Mouse (Mus musculus) hindbrain, embryonic 12.5 days (tissue): ENCODE results near the gene Cavin3. TPM values are rescaled to one million over a fixed set of nuclear protein-coding genes. Genes with fewer than 3 reads are reported as not detected.

ENCODE experiments used
- ATAC-seq: fragments of 200-750 bp; cut with Nextera tagmentation; 2 replicates; pipeline ENCODE4 v1.8.0; 2017; ENCODE audit warnings: moderate TSS enrichment; ENCODE audit not compliant: low FRiP score
- H3K27ac ChIP-seq: fragments of 300-500 bp; sonication (generic); 2 replicates; pipeline ENCODE4 v1.5.1; 2016; ENCODE audit warnings: mild to moderate bottlenecking
- H3K27me3 ChIP-seq: fragments of 300-500 bp; sonication (generic); 2 replicates; pipeline ENCODE4 v1.6.1; 2016; ENCODE audit warnings: mild to moderate bottlenecking
- H3K36me3 ChIP-seq: fragments of 300-500 bp; sonication (generic); 2 replicates; pipeline ENCODE4 v1.6.1; 2016; ENCODE audit warnings: mild to moderate bottlenecking
- H3K4me1 ChIP-seq: fragments of 300-500 bp; sonication (generic); 2 replicates; pipeline ENCODE4 v1.6.1; 2016
- H3K4me2 ChIP-seq: fragments of 300-500 bp; sonication (generic); replicated peaks from 2 replicates; pipeline ENCODE4 v1.6.1; 2016; ENCODE audit warnings: mild to moderate bottlenecking
- H3K4me3 ChIP-seq: fragments of 300-500 bp; sonication (generic); 2 replicates; pipeline ENCODE4 v1.5.1; 2016; ENCODE audit warnings: mild to moderate bottlenecking
- H3K9ac ChIP-seq: fragments of 300-500 bp; sonication (generic); 2 replicates; pipeline ENCODE4 v1.6.1; 2016; ENCODE audit warnings: mild to moderate bottlenecking, moderate library complexity
- H3K9me3 ChIP-seq: fragments of 300-500 bp; sonication (generic); replicated peaks from 2 replicates; pipeline ENCODE4 v1.6.1; 2016; ENCODE audit warnings: mild to moderate bottlenecking
- WGBS: fragments of 180-500 bp; shearing (Covaris S2); methylation state at CpG from one replicate; pipeline ENCODE4 v1.1.7; 2016; 5-methylcytosine and 5-hydroxymethylcytosine counted together
- polyA plus RNA-seq: library from polyadenylated mRNA; unstranded; fragments of >200 nt; fragmentation: Nextera tagmentation; extraction: Ambion mirVana; gene quantifications from 2 replicates; pipeline ENCODE4 v1.2.1, GENCODE M21; 2016

Gene Cavin3
- polyA plus RNA-seq, 1 experiment from 2014 or later, result 37.4 TPM

DNA sequence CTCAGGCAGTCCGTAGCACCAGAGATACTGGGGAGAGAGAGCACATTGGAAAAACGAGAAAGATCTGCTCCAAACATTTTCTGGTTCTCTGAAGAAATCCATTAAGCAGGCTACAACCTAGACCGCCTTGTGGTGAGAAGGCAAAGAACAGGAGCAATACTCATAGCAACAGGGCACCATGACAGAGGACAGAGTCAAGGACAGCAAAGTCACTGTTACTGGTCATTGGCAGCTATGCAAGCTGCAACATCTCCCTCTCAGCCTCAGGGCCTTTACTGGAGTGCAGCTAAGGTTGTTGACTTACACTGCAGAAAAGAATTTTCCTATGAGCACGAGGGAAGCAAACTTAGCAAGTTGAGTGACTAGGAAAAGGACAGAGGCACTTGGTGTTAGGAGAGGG is 25.2 kb upstream of the Cavin3 start:
- no peak for ATAC-seq
- 78% methylated on average over 4 of the region's 4 CpGs for WGBS

GRCm38 (mm10) chr7:105501984-105502383 is 19.9 kb upstream of the Cavin3 start:
- H3K4me2 ChIP-seq, result no peak overlapping the region
- H3K4me1 ChIP-seq, result no peaks in the 10 kb centered on the region
- no peaks in the 10 kb centered on the region for H3K27me3 ChIP-seq
- WGBS, result 93% methylated on average over 4 of the region's 4 CpGs
- no peaks in the 10 kb centered on the region for H3K9me3 ChIP-seq
- no peak for ATAC-seq
- H3K9ac ChIP-seq, result no peak overlapping the region
- H3K4me3 ChIP-seq, result no peak overlapping the region
- no peak overlapping the region for H3K27ac ChIP-seq
- H3K36me3 ChIP-seq, result no peaks in the 10 kb centered on the region

More for the DNA sequence above, 25.2 kb upstream of the Cavin3 start:
- Histone ChIP-seq H3K36me3 (no peaks in the 10 kb centered on the region), H3K27me3 (no peaks in the 10 kb centered on the region), H3K27ac (no peak overlapping the region), H3K4me3 (no peak overlapping the region), H3K9me3 (no peaks in the 10 kb centered on the region), H3K4me1 (no peaks in the 10 kb centered on the region), H3K4me2 (no peak overlapping the region), H3K9ac (no peak overlapping the region)

DNA sequence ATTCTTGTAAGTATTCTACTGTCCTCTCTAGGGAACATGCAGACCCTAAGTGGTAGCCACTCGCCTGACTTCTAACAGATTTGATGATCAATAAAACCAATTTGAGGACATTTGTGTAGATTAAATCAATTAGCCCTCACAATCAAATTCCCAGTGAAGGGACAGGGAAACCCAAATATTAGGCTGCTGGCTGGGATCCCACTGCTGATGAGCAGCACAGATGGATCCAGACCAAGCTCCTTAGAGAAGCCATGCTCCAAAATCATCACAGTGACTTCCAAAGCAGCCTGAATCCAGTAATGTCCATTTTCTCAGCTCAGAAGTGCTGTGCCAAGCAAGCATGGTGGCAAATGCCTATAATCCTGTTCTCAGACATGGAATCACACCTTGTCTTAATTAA is 17.6 kb upstream of the Cavin3 start:
- WGBS, result 94% methylated on average over 1 of the region's 1 CpGs
- no peaks in the 10 kb centered on the region for H3K4me1 ChIP-seq

DNA sequence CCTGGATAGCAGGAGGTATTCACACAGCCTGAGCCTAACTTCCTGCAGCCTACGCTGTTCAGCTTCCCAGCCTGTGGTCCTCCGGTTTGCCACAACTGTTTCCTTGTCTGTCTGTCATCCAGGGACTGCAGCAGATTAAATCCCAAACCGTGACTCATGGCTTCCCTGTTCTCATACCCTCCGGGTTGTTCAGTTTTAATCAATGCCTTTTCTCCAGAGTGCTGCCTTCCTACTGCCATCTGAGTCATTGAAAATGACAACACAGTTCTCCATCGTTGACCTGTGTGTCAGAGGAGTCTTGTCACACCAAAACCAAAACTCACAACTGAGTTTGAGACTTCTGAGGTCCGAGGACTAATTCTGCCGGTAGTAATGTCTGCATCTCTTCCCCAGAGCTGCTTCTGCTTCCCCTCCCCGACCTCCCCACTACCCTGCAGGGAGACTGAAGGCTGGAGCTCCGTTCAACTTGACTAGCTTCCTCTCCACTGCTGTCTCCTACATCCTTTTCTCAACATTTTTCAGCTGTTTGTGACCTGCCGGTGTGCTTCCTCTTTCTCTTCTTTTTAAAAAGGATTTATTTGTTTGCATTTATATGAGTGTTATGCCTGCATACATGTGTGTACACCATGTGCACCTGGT is 16.9 kb upstream of the Cavin3 start:
- no peak overlapping the region for H3K4me2 ChIP-seq
- 59% methylated on average over 10 of the region's 10 CpGs for WGBS
- H3K36me3 ChIP-seq, result no peaks in the 10 kb centered on the region
- ATAC-seq, result no peak
- no peak overlapping the region for H3K9ac ChIP-seq
- no peak overlapping the region for H3K27ac ChIP-seq
- H3K4me3 ChIP-seq, result no peak overlapping the region
- no peaks in the 10 kb centered on the region for H3K27me3 ChIP-seq
- H3K4me1 ChIP-seq, result no peaks in the 10 kb centered on the region
- H3K9me3 ChIP-seq, result no peaks in the 10 kb centered on the region

More for the DNA sequence above, 17.6 kb upstream of the Cavin3 start:
- no peak overlapping the region for H3K4me2 ChIP-seq
- H3K27me3 ChIP-seq, result no peaks in the 10 kb centered on the region
- no peaks in the 10 kb centered on the region for H3K36me3 ChIP-seq
- H3K4me3 ChIP-seq, result no peak overlapping the region
- no peak overlapping the region for H3K27ac ChIP-seq
- no peaks in the 10 kb centered on the region for H3K9me3 ChIP-seq
- H3K9ac ChIP-seq, result no peak overlapping the region
- ATAC-seq, result no peak

GRCm38 (mm10) chr7:105497881-105498280 is 15.8 kb upstream of the Cavin3 start:
- no peaks in the 10 kb centered on the region for H3K4me1 ChIP-seq
- no peak overlapping the region for H3K9ac ChIP-seq
- ATAC-seq, result no peak
- no peaks in the 10 kb centered on the region for H3K36me3 ChIP-seq
- H3K27me3 ChIP-seq, result no peaks in the 10 kb centered on the region
- 89% methylated on average over 3 of the region's 3 CpGs for WGBS
- H3K27ac ChIP-seq, result no peak overlapping the region
- H3K4me2 ChIP-seq, result no peak overlapping the region
- no peaks in the 10 kb centered on the region for H3K9me3 ChIP-seq
- H3K4me3 ChIP-seq, result no peak overlapping the region

DNA sequence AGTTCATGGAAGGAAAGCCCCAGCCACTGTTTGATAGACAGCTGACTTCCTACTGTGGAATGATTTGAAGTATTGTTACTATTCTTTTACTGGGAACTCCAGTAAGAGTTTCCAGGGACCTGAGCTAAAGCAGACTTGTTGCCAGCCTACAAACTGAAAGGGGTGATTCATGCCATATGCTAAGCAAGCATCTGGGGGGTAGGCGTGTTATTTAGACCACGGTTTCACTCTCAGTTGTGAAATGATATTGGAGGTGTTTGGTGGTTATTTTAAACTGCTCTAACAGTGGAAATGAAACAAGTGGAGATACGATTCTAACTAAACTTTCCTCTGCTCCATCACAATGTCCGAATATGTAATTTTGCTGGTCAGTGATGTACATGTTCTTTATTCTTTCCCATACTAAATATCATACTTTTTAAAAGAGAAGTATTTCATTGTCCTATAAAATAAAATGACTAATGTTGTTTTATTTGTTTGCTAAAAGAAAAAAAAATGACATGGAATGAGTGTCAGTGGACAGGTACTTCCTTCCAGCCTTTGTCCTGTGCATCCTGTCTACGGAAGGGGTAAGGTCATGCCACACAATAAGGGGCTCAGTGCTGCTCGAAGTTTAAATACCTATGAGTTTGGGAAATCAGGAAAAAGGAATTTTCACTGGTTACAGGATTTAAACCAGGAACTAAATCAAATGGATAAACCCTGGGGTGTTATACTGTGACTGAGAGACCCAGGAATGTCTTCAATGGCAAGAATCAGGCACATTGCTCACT is 5.2 kb upstream of the Cavin3 start:
- Histone ChIP-seq H3K27ac (no peak overlapping the region), H3K9ac (no peak overlapping the region), H3K4me2 (no peak overlapping the region), H3K27me3 (peaks cover 3% of the 10 kb centered on the region), H3K9me3 (no peaks in the 10 kb centered on the region), H3K4me3 (no peak overlapping the region), H3K4me1 (peaks cover 3% of the 10 kb centered on the region), H3K36me3 (no peaks in the 10 kb centered on the region)
- no peak for ATAC-seq
- 86% methylated on average over 6 of the region's 6 CpGs for WGBS

DNA sequence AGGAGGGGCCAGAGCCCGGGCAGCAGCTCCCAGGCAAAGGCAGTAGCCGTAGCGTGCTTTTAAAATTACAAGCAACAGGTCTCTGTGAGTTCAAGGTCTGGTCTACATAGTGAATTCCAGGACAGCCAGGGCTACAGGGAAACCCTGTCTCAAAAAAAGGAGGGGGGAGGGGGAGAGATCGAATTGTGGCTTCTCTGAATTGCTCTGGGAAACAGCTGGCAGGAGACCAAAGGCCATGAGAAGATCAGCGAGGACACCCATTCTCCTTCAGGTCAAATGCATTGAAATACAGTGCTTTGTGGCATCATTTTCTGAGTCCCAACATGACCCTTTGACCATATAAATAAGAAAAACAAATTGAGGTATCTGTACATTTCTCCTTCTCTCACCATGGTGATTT is 2.9 kb upstream of the Cavin3 start:
- WGBS, result 75% methylated on average over 5 of the region's 5 CpGs
- no peaks in the 10 kb centered on the region for H3K36me3 ChIP-seq
- no peak for ATAC-seq
- no peaks in the 10 kb centered on the region for H3K9me3 ChIP-seq
- H3K27ac ChIP-seq, result no peak overlapping the region
- no peak overlapping the region for H3K4me2 ChIP-seq
- peaks cover 13% of the 10 kb centered on the region for H3K27me3 ChIP-seq
- H3K4me3 ChIP-seq, result no peak overlapping the region
- no peak overlapping the region for H3K9ac ChIP-seq
- peaks cover 16% of the 10 kb centered on the region for H3K4me1 ChIP-seq

DNA sequence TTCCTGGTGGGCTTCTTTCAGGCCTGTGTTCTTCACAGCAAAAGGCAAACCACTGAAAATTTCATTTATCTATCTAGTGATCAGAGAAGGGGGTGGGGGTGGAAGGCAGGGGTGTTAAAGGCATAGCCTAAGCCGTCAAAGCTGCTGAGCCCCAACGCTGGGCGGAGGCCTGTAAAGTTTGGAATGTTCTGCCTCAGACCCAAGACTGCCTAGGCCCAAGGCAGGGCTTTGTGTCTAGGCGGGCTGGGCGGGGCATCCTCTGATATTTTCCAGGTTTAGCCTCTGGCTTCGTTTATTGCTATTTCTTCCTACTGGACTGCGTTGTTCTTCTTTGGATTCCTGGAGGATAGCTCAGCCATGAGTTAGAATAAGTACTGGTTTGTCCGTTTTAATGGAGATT is 326 bp upstream of the Cavin3 start:
- Histone ChIP-seq H3K9me3 (no peaks in the 10 kb centered on the region), H3K27me3 (peaks cover 13% of the 10 kb centered on the region), H3K9ac (peak overlapping the region; percentile 72), H3K4me3 (peak overlapping the region; percentile 45), H3K4me2 (peak overlapping the region; percentile 75), H3K4me1 (peaks cover 19% of the 10 kb centered on the region), H3K27ac (no peak overlapping the region), H3K36me3 (no peaks in the 10 kb centered on the region)
- WGBS, result 47% methylated on average over 8 of the region's 8 CpGs
- ATAC-seq, result peak; percentile 18; the same call in 1 of the 2 replicates

DNA sequence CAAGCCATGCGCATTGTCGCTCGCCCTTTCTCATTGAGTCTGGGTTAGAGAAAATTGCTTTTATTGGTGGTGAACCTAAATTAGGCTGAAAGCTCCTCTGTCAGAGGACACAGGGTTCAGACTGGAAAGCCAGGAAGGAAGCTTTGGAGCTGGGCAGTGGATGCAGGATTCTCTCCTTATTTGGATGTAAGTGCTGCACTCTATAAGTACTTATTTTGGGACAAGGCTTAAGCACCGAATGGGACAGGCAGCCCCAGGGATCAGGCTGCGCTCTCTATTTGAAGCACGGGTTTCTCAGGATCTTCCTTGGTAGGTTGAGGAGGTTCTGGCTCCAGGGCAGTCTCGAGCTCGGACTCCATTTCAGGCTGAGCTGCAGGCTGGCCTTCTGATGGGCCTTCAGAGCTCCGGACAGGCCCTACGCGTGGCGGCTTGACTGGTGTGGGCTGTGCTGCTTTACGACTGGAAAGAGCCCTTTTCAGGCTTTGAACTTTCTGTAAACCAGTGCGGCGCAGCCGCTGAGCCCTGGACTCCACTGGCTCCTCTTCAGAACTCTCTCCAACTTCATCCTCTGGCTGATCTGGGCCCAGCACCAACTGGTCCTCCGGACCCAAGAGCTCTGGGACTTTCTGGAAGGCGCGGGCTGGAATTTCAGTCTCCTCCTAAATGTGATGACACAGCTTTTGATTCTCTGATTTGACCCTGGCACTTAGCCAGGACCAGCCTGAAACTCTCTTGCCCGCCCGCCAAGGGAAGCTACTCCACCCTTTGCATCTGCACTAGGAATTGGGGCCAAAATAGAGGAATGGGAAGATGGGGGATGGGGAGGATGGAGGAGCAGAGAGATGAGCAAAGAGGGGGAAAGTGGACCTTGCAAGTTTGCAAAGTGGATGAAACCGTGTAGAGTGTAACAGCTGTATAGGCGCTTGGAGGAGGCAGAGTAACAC is 1.3 kb downstream of the Cavin3 start:
- no peaks in the 10 kb centered on the region for H3K9me3 ChIP-seq
- peak; percentile 9 for ATAC-seq
- no peak overlapping the region; the same call in 1 of the 2 replicates for H3K9ac ChIP-seq
- H3K4me2 ChIP-seq, result peak overlapping the region; percentile 75
- WGBS, result 63% methylated on average over 23 of the region's 23 CpGs
- H3K4me1 ChIP-seq, result peaks cover 19% of the 10 kb centered on the region
- H3K4me3 ChIP-seq, result peak overlapping the region; percentile 45
- H3K27me3 ChIP-seq, result peaks cover 13% of the 10 kb centered on the region
- H3K27ac ChIP-seq, result peak overlapping the region; percentile 17; the same call in 1 of the 2 replicates
- H3K36me3 ChIP-seq, result no peaks in the 10 kb centered on the region

DNA sequence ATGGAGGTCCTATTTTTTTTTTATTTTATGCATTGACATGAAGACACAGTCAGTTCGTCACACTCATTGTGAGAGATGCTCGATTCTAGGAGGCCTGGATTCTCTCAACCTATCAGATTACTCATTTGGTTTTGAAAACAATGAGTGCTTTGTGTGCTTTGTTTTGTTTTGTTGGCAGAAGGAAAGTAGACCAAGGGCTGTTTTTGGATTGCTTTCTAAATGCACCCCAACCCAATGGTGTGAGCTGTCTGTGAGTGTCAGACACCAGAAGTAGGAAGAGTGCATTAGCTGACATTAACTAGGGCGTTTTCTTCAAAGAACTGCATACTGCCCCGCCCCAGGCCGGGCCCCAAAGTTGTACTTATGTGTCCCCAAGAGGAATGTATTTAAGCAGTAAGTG is 2.0 kb downstream of the Cavin3 start:
- no peaks in the 10 kb centered on the region for H3K9me3 ChIP-seq
- H3K4me3 ChIP-seq, result no peak overlapping the region
- no peaks in the 10 kb centered on the region for H3K36me3 ChIP-seq
- peaks cover 13% of the 10 kb centered on the region for H3K27me3 ChIP-seq
- no peak overlapping the region for H3K27ac ChIP-seq
- no peak overlapping the region for H3K9ac ChIP-seq
- peaks cover 19% of the 10 kb centered on the region for H3K4me1 ChIP-seq
- WGBS, result 30% methylated on average over 5 of the region's 5 CpGs
- H3K4me2 ChIP-seq, result 0 out of 2 replicates have a peak overlapping the region, but pooled peaks have one; percentile 75
- no peak for ATAC-seq

DNA sequence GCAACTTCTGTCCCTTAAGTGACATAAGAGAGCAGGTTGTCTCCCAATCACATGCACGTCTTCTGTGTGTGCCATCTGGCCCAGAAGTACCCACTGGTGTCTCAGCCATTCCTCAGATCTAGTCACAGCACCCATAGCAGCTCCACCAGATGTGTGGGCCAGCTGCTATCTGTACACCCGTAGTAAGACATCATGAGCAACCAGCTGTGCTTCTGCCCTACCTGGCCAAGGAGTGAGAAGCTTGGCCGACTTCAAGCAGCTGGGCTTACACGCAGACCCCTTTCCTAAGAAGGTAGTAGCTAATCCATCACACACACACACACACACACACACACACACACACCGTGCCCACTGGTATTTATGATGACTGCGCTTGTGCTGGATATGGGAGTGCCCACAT is 2.9 kb downstream of the Cavin3 start:
- no peaks in the 10 kb centered on the region for H3K9me3 ChIP-seq
- no peak for ATAC-seq
- WGBS, result 88% methylated on average over 6 of the region's 6 CpGs
- H3K4me2 ChIP-seq, result no peak overlapping the region
- peaks cover 19% of the 10 kb centered on the region for H3K4me1 ChIP-seq
- H3K4me3 ChIP-seq, result no peak overlapping the region
- H3K27ac ChIP-seq, result no peak overlapping the region
- peaks cover 13% of the 10 kb centered on the region for H3K27me3 ChIP-seq
- H3K9ac ChIP-seq, result no peak overlapping the region
- no peaks in the 10 kb centered on the region for H3K36me3 ChIP-seq

GRCm38 (mm10) chr7:105478344-105478743 is 3.8 kb downstream of the Cavin3 start:
- Histone ChIP-seq H3K4me1 (peaks cover 19% of the 10 kb centered on the region), H3K9ac (no peak overlapping the region), H3K4me2 (no peak overlapping the region), H3K9me3 (no peaks in the 10 kb centered on the region), H3K36me3 (no peaks in the 10 kb centered on the region), H3K27me3 (peaks cover 13% of the 10 kb centered on the region), H3K27ac (no peak overlapping the region), H3K4me3 (no peak overlapping the region)
- ATAC-seq, result no peak
- 80% methylated on average over 8 of the region's 8 CpGs for WGBS
